Mouse (Mus musculus) hindbrain, embryonic 15.5 days (tissue): ENCODE data around the gene 9830107B12Rik. TPM values are rescaled to one million over a fixed set of nuclear protein-coding genes. Genes with fewer than 3 reads are reported as not detected.

Experiments
- ATAC-seq: fragments of 200-750 bp; cut with Nextera tagmentation; 2 replicates; pipeline ENCODE4 v1.8.0; 2017; ENCODE audit warnings: low read depth, moderate number of reproducible peaks, moderate TSS enrichment; ENCODE audit not compliant: low FRiP score
- H3K27ac ChIP-seq: fragments of 300-500 bp; sonication (generic); replicated peaks from 2 replicates; pipeline ENCODE4 v1.5.1; 2015; ENCODE audit warnings: mild to moderate bottlenecking, inconsistent platforms
- H3K27me3 ChIP-seq: fragments of 300-500 bp; sonication (generic); 2 replicates; pipeline ENCODE4 v1.6.1; 2015; ENCODE audit warnings: control low read depth, inconsistent platforms
- H3K36me3 ChIP-seq: fragments of 300-500 bp; sonication (generic); 2 replicates; pipeline ENCODE4 v1.6.1; 2015; ENCODE audit warnings: control low read depth, inconsistent platforms
- H3K4me1 ChIP-seq: fragments of 300-500 bp; sonication (generic); replicated peaks from 2 replicates; pipeline ENCODE4 v1.6.1; 2015; ENCODE audit warnings: control low read depth, inconsistent platforms
- H3K4me2 ChIP-seq: fragments of 300-500 bp; sonication (generic); 2 replicates; pipeline ENCODE4 v1.6.1; 2015; ENCODE audit warnings: moderate library complexity, mild to moderate bottlenecking, inconsistent platforms
- H3K4me3 ChIP-seq: fragments of 300-500 bp; sonication (generic); 2 replicates; pipeline ENCODE4 v1.5.1; 2015; ENCODE audit warnings: mild to moderate bottlenecking, inconsistent platforms
- H3K9ac ChIP-seq: fragments of 300-500 bp; sonication (generic); 2 replicates; pipeline ENCODE4 v1.6.1; 2015; ENCODE audit warnings: inconsistent platforms
- H3K9me3 ChIP-seq: fragments of 300-500 bp; sonication (generic); 2 replicates; pipeline ENCODE4 v1.6.1; 2016; ENCODE audit warnings: control low read depth, inconsistent platforms
- WGBS: fragments of 180-500 bp; shearing (Covaris S2); methylation state at CpG from one replicate; pipeline ENCODE4 v1.1.7; 2015; 5-methylcytosine and 5-hydroxymethylcytosine counted together
- polyA plus RNA-seq: library from polyadenylated mRNA; unstranded; fragments of >200 nt; fragmentation: Nextera tagmentation; extraction: Ambion mirVana; gene quantifications from 2 replicates; pipeline ENCODE4 v1.2.1, GENCODE M21; 2015

The 9830107B12Rik gene
- polyA plus RNA-seq, 1 experiment from 2014 or later: not detected

DNA sequence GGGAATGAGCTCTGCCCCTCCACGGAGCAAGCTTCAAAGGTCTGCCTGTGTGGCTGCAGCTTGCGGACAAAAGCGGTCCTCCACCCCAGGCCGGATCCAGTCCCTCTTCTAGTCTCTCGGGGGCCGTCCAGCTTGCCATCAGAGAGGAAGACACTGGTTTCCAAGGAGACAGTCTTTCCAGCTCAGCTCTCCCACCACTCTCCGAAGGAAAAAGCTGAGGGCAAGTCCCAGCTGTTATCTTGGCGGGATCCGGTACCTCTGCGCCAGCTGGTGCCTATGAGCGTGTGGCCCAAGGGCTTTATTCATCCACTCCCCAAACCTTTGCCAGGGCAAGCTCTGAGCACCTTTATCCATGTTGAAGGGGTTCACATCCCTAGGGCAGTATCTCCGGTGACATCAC is 55.8 kb downstream of the 9830107B12Rik start:
- WGBS: 36% methylated on average over 12 of the region's 12 CpGs
- Histone ChIP-seq H3K27me3 (peaks cover 18% of the 10 kb centered on the region), H3K9me3 (no peaks in the 10 kb centered on the region), H3K9ac (no peak overlapping the region), H3K4me1 (peaks cover 4% of the 10 kb centered on the region), H3K27ac (no peak overlapping the region), H3K4me2 (no peak overlapping the region), H3K4me3 (no peak overlapping the region), H3K36me3 (no peaks in the 10 kb centered on the region)
- ATAC-seq: no peak

GRCm38 (mm10) chr17:48089446-48089845 is 56.6 kb downstream of the 9830107B12Rik start:
- Histone ChIP-seq H3K4me1 (no peaks in the 10 kb centered on the region; the same call in 1 of the 2 replicates), H3K27me3 (peaks cover 11% of the 10 kb centered on the region), H3K9me3 (no peaks in the 10 kb centered on the region), H3K27ac (no peak overlapping the region), H3K36me3 (no peaks in the 10 kb centered on the region), H3K4me2 (no peak overlapping the region), H3K9ac (no peak overlapping the region), H3K4me3 (no peak overlapping the region)
- WGBS: 80% methylated on average over 2 of the region's 2 CpGs
- ATAC-seq: no peak

DNA sequence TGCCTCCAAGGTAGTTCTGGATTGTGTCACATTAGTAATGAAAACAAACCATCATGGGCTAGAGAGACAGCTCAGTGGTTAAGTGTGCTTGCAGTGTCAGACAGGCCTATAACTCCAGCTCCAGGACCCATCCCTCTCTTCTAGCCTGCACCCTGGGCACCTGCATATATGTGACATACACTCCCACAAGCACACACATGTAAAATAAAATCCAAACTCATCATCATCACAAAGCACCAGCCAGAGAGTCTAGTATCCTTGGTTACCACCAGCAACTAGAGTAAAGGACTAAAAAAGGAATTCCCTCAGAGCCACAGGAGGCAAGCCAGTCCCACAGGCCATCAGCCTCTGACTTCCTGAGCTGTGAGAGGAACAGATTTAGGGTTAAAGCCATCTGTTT is 57.0 kb downstream of the 9830107B12Rik start, which contains the start of gene 1700067P10Rik:
TSS of gene 1700067P10Rik (plus strand) at position 301 of the 400 bp plus-strand sequence.
- no peak within 1 kb of the TSS for H3K27ac ChIP-seq
- H3K9me3 ChIP-seq: no peaks in the 10 kb centered on the region
- H3K27me3 ChIP-seq: peaks cover 6% of the 10 kb centered on the region
- no peaks in the 10 kb centered on the region for H3K36me3 ChIP-seq
- no peak for ATAC-seq
- no peak within 1 kb of the TSS for H3K4me3 ChIP-seq
- H3K4me2 ChIP-seq: no peak within 1 kb of the TSS
- no peaks in the 10 kb centered on the region; the same call in 1 of the 2 replicates for H3K4me1 ChIP-seq
- H3K9ac ChIP-seq: no peak within 1 kb of the TSS

DNA sequence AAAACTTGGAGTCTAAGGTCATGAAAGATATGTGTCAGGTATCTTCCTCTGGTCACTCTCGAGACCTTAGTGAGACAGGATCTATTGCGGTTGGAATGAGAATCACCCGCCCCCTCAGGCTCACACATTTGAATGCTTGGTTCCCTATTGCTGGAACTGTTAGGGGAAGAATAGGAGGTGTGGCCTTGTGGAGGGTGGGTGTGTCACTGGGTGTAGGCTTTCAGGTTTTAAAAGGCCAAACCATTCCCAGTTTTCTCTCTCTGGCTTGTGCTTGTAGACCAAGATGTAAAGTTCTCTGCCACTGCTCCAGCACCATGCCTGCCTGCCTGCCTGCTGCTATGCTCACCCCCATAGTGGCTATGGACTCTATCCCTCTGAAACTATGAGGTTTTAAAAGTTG is 65.4 kb downstream of the 9830107B12Rik start:
- H3K4me3 ChIP-seq: no peak overlapping the region

More for the DNA sequence above, 65.4 kb downstream of the 9830107B12Rik start:
- H3K27me3 ChIP-seq: no peaks in the 10 kb centered on the region
- no peaks in the 10 kb centered on the region for H3K4me1 ChIP-seq
- no peak for ATAC-seq
- H3K4me2 ChIP-seq: no peak overlapping the region
- H3K36me3 ChIP-seq: no peaks in the 10 kb centered on the region
- H3K27ac ChIP-seq: no peak overlapping the region
- H3K9ac ChIP-seq: no peak overlapping the region
- H3K9me3 ChIP-seq: no peaks in the 10 kb centered on the region
- 57% methylated on average over 3 of the region's 3 CpGs for WGBS

Other genes starting within 250 kb of the 9830107B12Rik start
- gene Foxp4, start 221.6 kb downstream of the 9830107B12Rik start, polyA plus RNA-seq: 34.3 and 42.2 TPM in 2 replicates
- gene 1700122O11Rik, start 108.0 kb downstream of the 9830107B12Rik start, polyA plus RNA-seq: not detected in 2 replicates
- not detected in 2 replicates for gene 1700067P10Rik, start 56.9 kb downstream of the 9830107B12Rik start, polyA plus RNA-seq
- gene A530064D06Rik, start 21.0 kb upstream of the 9830107B12Rik start, polyA plus RNA-seq: 0.21 TPM in 1 of 2 replicates, not detected in the other
- gene Trem1, start 86.5 kb upstream of the 9830107B12Rik start, polyA plus RNA-seq: not detected in 2 replicates
- not detected in 2 replicates for gene Trem3, start 101.5 kb upstream of the 9830107B12Rik start, polyA plus RNA-seq
- 0.30 and 1.1 TPM in 2 replicates for gene Treml4, start 118.0 kb upstream of the 9830107B12Rik start, polyA plus RNA-seq
- gene Treml2, start 153.2 kb upstream of the 9830107B12Rik start, polyA plus RNA-seq: 0.13 and 0.21 TPM in 2 replicates
- 0.05 and 0.24 TPM in 2 replicates for gene B430306N03Rik, start 169.9 kb upstream of the 9830107B12Rik start, polyA plus RNA-seq
- gene Trem2, start 200.1 kb upstream of the 9830107B12Rik start, polyA plus RNA-seq: 4.2 and 4.9 TPM in 2 replicates
- gene Treml1, start 213.6 kb upstream of the 9830107B12Rik start, polyA plus RNA-seq: 0.47 and 0.61 TPM in 2 replicates